In genomic region chr3:116904158-116904557, GRCm38 (mm10) we compare ENCODE assay signal across 9 mouse cellular contexts. TPM values are rescaled to one million over a fixed set of nuclear protein-coding genes. Genes with fewer than 3 reads are reported as not detected.
DNase-seq lines count a peak whose midpoint lies in the region; ATAC-seq and TF ChIP-seq lines count a peak whose summit lies in the region.
"Had no signal": no experiment of that assay in that cellular context is flagged by ENCODE, and none has a peak within 500 bp of the region (broad histone marks: within the 10 kb centered on the region; RNA-seq: fewer than 3 reads in every experiment).

No protein-coding gene starts in this region.

- H3K4me3 ChIP-seq in ES-E14 (ENCODE audit: insufficient read depth in 1 of 2, low read depth in 1 of 2, low read length in 2 of 2, poor library complexity in 1 of 2, severe bottlenecking in 1 of 2) = no peak overlapping the region
- H3K4me3 ChIP-seq: liver, embryonic 15.5 days had no signal

- ATAC-seq in granulocyte monocyte progenitor cell, adult 5-6 weeks (replicated peaks; ENCODE audit: poor library complexity, severe bottlenecking) = peak; percentile 63

- peak; percentile 43 for DNase-seq in ES-E14 (ENCODE audit: low read depth, low spot score)
- DNase-seq in adrenal gland, adult 8-10 months = peak; percentile 56
- DNase-seq in embryo, embryonic 9.5 days (ENCODE audit: extremely low spot score) = peak; percentile 52
- DNase-seq in layer of hippocampus, adult 18-20 months (ENCODE audit: low spot score in 2 of 2) = peak; percentile 79 to 94
- peak; percentile 80 for DNase-seq in lung, postnatal 10 days
- DNase-seq in right cerebral cortex, adult 18-20 months = peak; percentile 86
- DNase-seq in spleen, adult 12 weeks (ENCODE audit: low spot score) = no peak

- in situ Hi-C loops in ES-E14 (cut with MboI; ENCODE audit: low sequenced_read_pairs in 2 of 2, unreplicated experiment in 2 of 2) = loop anchor here (25.0 kb wide), 2 partner anchors 158 to 533 kb away; no protein-coding TSS in a partner anchor

- no peak overlapping the region for H3K9ac ChIP-seq in ES-E14 (ENCODE audit: insufficient read depth, low read depth, low read length, poor library complexity, severe bottlenecking)
- H3K9ac ChIP-seq: liver, embryonic 15.5 days had no signal

- H3K36me3 ChIP-seq in ES-E14 (ENCODE audit: control insufficient read depth, insufficient read depth, low read length, poor library complexity, severe bottlenecking) = peaks cover 24% of the 10 kb centered on the region

- no peak overlapping the region for H3K27ac ChIP-seq in ES-E14 (ENCODE audit: insufficient read depth, low read depth, low read length, poor library complexity, severe bottlenecking)
- H3K27ac ChIP-seq: liver, embryonic 15.5 days had no signal

- peaks cover 0 to 4% of the 10 kb centered on the region in 2 experiments; a peak in 1 of 4 replicates for H3K4me1 ChIP-seq in ES-E14 (ENCODE audit: control insufficient read depth in 2 of 2, insufficient read depth in 2 of 2, low read length in 2 of 2, poor library complexity in 1 of 2)
- H3K4me1 ChIP-seq: liver, embryonic 15.5 days had no signal

- H3K9me3 ChIP-seq in ES-E14 (ENCODE audit: control insufficient read depth, insufficient read depth, low read depth, low read length) = no peaks in the 10 kb centered on the region
- H3K9me3 ChIP-seq: liver, embryonic 15.5 days had no signal

TF ChIP-seq in ES-E14, 5 proteins besides CTCF, POLR2A, EP300 and RAD21:
- no peak for TF ChIP-seq HCFC1 (IDR thresholded peaks at IDR 0.05; ENCODE audit: borderline replicate concordance, insufficient read depth, low read length)
- peak; percentile 81; the same call in 1 of the 2 replicates for TF ChIP-seq ZC3H11A (IDR thresholded peaks at IDR 0.05; ENCODE audit: borderline replicate concordance, low read depth, low read length)
- TF ChIP-seq MAFK (IDR thresholded peaks at IDR 0.05; ENCODE audit: insufficient read depth, low read depth, low read length) = no peak
- no peak for TF ChIP-seq CHD2 (IDR thresholded peaks at IDR 0.05; ENCODE audit: low read depth, low read length)
- no peak for TF ChIP-seq ZNF384 (IDR thresholded peaks at IDR 0.05; ENCODE audit: low read depth, low read length)
TF ChIP-seq in ES-E14: peak in this region for 1.

RNA-seq across cellular contexts. Expression of gene Frrs1, which starts 44.9 kb away (rescaled TPM):
- 69.3 and 108 TPM in 2 replicates for total RNA-seq in ES-E14 (2012; rRNA removed)
- 10 to 100 TPM in 2 of 4 experiments, 1 to 10 TPM in 2; 6.2 to 25.3 (median 16.2) TPM for total RNA-seq in adrenal gland, adult 8-10 months (2022)
- 77.3 and 86.5 TPM in 2 replicates for total RNA-seq in granulocyte monocyte progenitor cell, adult 5-6 weeks (2014; fragmentation: Nextera tagmentation)
- 40.2 and 56.2 TPM in 2 replicates for total RNA-seq in granulocyte monocyte progenitor cell, adult 5-6 weeks (2017)
- total RNA-seq in layer of hippocampus, adult 18-20 months (2021) = 1 to 10 TPM in 1 of 2 experiments, under 1 TPM in 1; 0.74 to 1.3 TPM
